Mouse (Mus musculus) embryonic fibroblast, embryonic 13.5 days (primary cell): Measurements from ENCODE around the gene Trpv4. TPM values are rescaled to one million over a fixed set of nuclear protein-coding genes. Genes with fewer than 3 reads are reported as not detected.

Source experiments
- H3K27ac ChIP-seq: 2 replicates; pipeline ENCODE4 v1.5.1; 2012; ENCODE audit warnings: low read length, control low read depth, inconsistent platforms; ENCODE audit not compliant: insufficient read depth
- H3K4me1 ChIP-seq: 2 replicates; pipeline ENCODE4 v1.6.1; 2011; ENCODE audit warnings: low read length; ENCODE audit not compliant: control insufficient read depth, insufficient read depth
- H3K4me3 ChIP-seq: 2 replicates; pipeline ENCODE4 v1.5.1; 2011; ENCODE audit warnings: mild to moderate bottlenecking, control low read depth, low read length; ENCODE audit not compliant: insufficient read depth
- CTCF ChIP-seq: IDR thresholded peaks from 2 replicates; pipeline ENCODE4 v1.5.1; 2011; ENCODE audit warnings: mild to moderate bottlenecking, control low read depth, low read length, moderate library complexity, borderline replicate concordance; ENCODE audit not compliant: insufficient read depth
- POLR2A ChIP-seq: IDR thresholded peaks from 2 replicates; pipeline ENCODE4 v1.6.1; 2011; ENCODE audit warnings: low read depth, mild to moderate bottlenecking, control low read depth, low read length, moderate library complexity
- polyA plus RNA-seq: library from polyadenylated mRNA; stranded (reverse); fragments of >200 nt; gene quantifications from 2 replicates; pipeline ENCODE4 v1.2.4, GENCODE M21; 2011; ENCODE audit warnings: low read depth; ENCODE audit not compliant: missing spikeins, insufficient read length

Trpv4 gene
- polyA plus RNA-seq, 1 experiment, result 1.1 TPM

GRCm38 (mm10) chr5:114689700-114690366, 31.6 kb upstream of the Trpv4 start:
- peak overlapping the region; percentile 67 for H3K4me3 ChIP-seq
- H3K4me1 ChIP-seq, result no peaks in the 10 kb centered on the region
- TF ChIP-seq POLR2A (no peak), CTCF (no peak)
- H3K27ac ChIP-seq, result no peak overlapping the region

- H3K27ac ChIP-seq, result no peak overlapping the region
- no peak overlapping the region for H3K4me3 ChIP-seq
- TF ChIP-seq POLR2A (no peak), CTCF (no peak)
- H3K4me1 ChIP-seq, result no peaks in the 10 kb centered on the region
Measured at GRCm38 (mm10) chr5:114688703-114689102, 30.5 kb upstream of the Trpv4 start.

GRCm38 (mm10) chr5:114687901-114688300, 29.7 kb upstream of the Trpv4 start:
- H3K4me3 ChIP-seq, result no peak overlapping the region
- TF ChIP-seq POLR2A (no peak), CTCF (no peak)
- peaks cover 3% of the 10 kb centered on the region; the same call in 1 of the 2 replicates for H3K4me1 ChIP-seq
- no peak overlapping the region for H3K27ac ChIP-seq

DNA sequence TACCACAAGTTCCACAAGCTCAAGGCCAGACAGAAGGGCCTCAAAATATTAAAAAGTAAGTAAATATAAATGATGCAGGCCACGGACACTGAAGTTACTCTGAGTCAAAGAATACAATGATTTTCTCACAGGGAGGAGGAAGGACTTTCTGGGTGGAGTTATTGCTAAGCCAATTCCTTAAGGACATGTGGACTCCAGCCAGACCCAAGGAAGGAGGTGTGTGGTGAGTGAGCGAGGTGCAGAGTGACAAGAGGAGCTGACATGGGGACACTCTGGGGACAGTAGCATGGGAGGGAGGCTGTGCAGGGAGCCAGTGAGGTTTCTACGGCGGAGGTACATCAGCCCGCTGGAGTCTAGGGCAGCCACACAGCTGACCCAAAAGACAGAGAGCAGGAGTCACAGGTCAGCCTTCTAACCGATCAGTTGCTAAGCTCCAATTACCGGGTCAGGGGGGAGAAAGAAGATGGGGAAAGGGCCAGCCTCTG, 28.5 kb upstream of the Trpv4 start:
- Histone ChIP-seq H3K4me3 (no peak overlapping the region), H3K27ac (no peak overlapping the region), H3K4me1 (peaks cover 8% of the 10 kb centered on the region; the same call in 1 of the 2 replicates)
- TF ChIP-seq CTCF, result no peak
- no peak for TF ChIP-seq POLR2A

- peaks cover 8% of the 10 kb centered on the region; the same call in 1 of the 2 replicates for H3K4me1 ChIP-seq
- no peak overlapping the region for H3K4me3 ChIP-seq
- no peak overlapping the region for H3K27ac ChIP-seq
- no peak for TF ChIP-seq CTCF
- TF ChIP-seq POLR2A, result no peak
Measured at GRCm38 (mm10) chr5:114685986-114686385, 27.8 kb upstream of the Trpv4 start.

GRCm38 (mm10) chr5:114681717-114682116, 23.5 kb upstream of the Trpv4 start:
- Histone ChIP-seq H3K4me1 (peaks cover 8% of the 10 kb centered on the region; the same call in 1 of the 2 replicates), H3K4me3 (no peak overlapping the region), H3K27ac (no peak overlapping the region)
- TF ChIP-seq CTCF, result no peak
- no peak for TF ChIP-seq POLR2A

DNA sequence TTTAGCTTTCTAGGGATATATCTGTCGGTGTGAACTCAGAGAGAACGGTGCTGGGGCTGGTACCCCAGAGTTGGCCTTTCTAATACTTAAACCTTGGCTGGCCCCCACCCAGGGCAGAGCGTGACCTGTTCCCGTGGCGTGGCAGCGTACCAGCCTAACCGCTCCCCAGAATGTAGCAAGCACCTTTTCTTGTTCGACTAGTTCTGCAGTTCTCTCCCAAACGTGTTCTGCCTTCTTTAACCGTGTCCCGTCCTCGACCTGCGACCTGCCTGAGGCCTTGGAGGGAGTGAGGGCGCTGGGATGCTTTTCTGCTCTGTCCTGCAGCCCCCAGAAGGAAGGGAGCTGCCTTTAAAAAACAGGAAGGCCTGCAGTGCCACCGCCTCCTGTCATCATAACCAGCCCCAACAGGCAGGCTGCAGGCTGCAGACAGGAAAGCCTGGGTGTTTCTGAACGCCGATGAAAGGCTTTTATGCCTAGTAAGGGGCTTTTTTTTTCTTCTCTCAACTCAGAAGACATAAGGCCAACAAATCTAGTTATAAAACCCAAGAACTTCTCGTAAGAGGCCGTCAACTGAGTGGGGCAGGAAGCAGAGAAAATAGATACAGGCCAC, 22.6 kb upstream of the Trpv4 start:
- H3K27ac ChIP-seq, result no peak overlapping the region
- TF ChIP-seq POLR2A (no peak), CTCF (no peak)
- no peak overlapping the region for H3K4me3 ChIP-seq
- peaks cover 8% of the 10 kb centered on the region; the same call in 1 of the 2 replicates for H3K4me1 ChIP-seq

DNA sequence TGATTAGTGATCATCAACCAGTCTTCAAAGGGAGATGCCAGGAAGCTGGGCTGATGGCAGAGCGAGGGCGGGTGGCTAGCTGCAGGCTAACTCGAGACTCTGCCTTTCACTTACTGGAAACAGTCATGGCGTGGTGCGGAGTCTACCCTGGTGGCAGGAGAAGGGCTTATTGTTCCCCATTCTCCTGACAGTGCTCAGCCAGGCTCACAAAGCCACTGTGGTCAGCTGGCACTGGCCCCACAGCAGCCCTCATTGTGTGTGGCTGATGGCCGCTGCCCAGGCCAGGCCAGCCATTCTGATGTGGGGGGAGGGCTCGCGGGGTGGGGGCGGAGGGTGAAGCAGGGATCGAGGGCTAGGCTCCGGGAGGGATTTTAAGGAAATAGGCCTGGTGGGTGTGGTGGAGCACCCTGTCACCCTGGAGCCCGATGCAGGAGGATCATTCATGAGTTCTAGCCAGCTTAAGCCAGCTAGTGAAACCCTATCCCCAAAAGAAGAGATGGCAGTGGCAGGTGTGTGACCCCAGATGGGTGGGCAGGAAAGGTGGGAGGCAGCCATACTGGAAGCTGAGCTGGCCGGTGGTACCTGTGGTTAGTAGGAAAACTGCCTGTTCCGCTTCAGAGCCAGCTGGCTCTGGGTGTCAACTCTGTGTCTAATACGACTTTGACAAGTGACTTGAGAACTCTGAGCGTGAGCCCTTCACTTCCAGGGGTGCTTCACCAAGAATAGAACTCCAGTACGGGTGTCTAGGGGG, 21.8 kb upstream of the Trpv4 start:
- no peak for TF ChIP-seq POLR2A
- H3K4me1 ChIP-seq, result peaks cover 8% of the 10 kb centered on the region; the same call in 1 of the 2 replicates
- no peak overlapping the region for H3K27ac ChIP-seq
- H3K4me3 ChIP-seq, result no peak overlapping the region

DNA sequence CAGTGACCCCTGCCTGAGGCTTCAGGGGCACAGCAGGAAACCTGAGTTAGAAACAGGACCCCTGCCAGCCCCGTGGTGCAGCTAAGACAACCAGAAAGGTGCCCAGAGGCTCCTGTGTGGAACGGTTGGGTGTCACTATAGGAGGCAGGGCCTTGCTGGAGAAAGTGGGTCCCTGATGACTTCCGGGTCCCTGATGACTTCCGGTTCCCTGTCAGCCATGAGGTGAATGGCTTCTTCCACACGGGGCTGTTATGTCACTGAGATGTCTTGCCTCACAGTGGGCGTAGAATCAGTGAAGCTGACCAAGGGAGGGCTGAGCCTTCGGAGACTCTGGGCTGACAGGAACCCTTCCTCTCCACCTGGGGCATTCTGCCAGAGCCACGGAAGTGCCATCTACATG, 16.4 kb upstream of the Trpv4 start:
- TF ChIP-seq POLR2A (no peak), CTCF (no peak)
- Histone ChIP-seq H3K27ac (no peak overlapping the region), H3K4me1 (no peaks in the 10 kb centered on the region), H3K4me3 (no peak overlapping the region)

DNA sequence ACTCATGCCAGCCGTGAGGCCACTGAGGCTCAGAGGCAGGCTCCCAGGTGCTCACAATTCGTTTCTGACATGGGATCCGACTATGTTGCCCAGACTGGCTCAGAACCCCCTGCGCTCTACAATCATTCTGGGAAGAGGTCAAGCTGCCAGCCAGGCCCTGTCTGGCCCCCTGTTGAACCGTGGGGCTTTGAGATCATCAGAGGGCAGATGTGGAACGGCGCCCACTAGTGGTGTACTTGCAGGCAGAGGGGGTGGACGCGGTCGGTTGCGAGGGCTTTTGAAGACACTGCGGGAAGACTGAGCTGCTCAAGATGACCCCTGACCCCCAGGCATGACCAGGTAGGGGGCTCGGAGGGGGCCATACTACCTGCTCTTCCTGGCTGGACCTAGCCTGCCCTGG, 14.9 kb upstream of the Trpv4 start:
- no peak overlapping the region for H3K27ac ChIP-seq
- TF ChIP-seq CTCF, result no peak
- no peak for TF ChIP-seq POLR2A

More for the DNA sequence above, 14.9 kb upstream of the Trpv4 start:
- H3K4me1 ChIP-seq, result no peaks in the 10 kb centered on the region
- no peak overlapping the region for H3K4me3 ChIP-seq
